ENCODE assay signal across 9 mouse cellular contexts in the genomic region with DNA sequence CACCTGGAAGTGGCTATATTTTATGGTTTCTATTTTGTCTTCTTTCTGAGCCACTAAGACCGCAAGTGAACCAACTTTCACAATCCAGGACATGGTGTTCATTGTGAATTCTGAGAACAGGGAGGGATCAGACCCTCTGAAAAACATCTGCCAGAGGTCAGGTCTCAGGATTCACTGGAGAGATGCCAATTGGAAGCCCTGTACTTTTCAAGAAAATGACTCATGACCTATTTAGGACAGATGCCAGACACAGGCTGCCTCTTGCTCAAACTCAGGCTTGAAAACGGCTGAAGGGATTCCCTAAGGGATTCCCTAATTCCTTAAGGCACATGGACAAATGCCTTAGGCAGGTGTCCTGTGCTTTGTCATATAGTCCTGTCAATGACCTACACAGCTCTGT.
DNase-seq lines count a peak whose midpoint lies in the region; ATAC-seq lines count a peak whose summit lies in the region.
"Had no signal": no experiment of that assay in that cellular context is flagged by ENCODE, and none has a peak within 500 bp of the region (broad histone marks: within the 10 kb centered on the region; RNA-seq: fewer than 3 reads in every experiment).

No protein-coding gene starts in this region.

- H3K9me3 ChIP-seq in kidney, embryonic 16.5 days (ENCODE audit: low read length): no peaks in the 10 kb centered on the region
- no peaks in the 10 kb centered on the region for H3K9me3 ChIP-seq in midbrain, embryonic 14.5 days (ENCODE audit: control insufficient read depth, low read length)
- H3K9me3 ChIP-seq: limb, embryonic 15.5 days had no signal

- intact Hi-C loops in left cerebral cortex, postnatal 4 days (cut with DNase I): no loop called here

- no peak for ATAC-seq in kidney, embryonic 16.5 days (ENCODE audit: low FRiP score, low TSS enrichment)
- no peak for ATAC-seq in midbrain, embryonic 14.5 days (ENCODE audit: low FRiP score, low TSS enrichment)

- H3K27me3 ChIP-seq in kidney, embryonic 16.5 days (ENCODE audit: insufficient read depth, low read length): no peaks in the 10 kb centered on the region
- H3K27me3 ChIP-seq in midbrain, embryonic 14.5 days (ENCODE audit: control insufficient read depth, insufficient read depth, low read length): no peaks in the 10 kb centered on the region
- H3K27me3 ChIP-seq: limb, embryonic 15.5 days had no signal

- WGBS in kidney, embryonic 16.5 days: 63% methylated on average over 2 of the region's 2 CpGs
- 65% methylated on average over 2 of the region's 2 CpGs for WGBS in midbrain, embryonic 14.5 days

- H3K4me3 ChIP-seq in kidney, embryonic 16.5 days (ENCODE audit: low read length): no peak overlapping the region
- H3K4me3 ChIP-seq in midbrain, embryonic 14.5 days (replicated peaks; ENCODE audit: low read depth, low read length): no peak overlapping the region
- H3K4me3 ChIP-seq: limb, embryonic 15.5 days had no signal

- H3K27ac ChIP-seq in kidney, embryonic 16.5 days (ENCODE audit: low read length): no peak overlapping the region
- no peak overlapping the region for H3K27ac ChIP-seq in midbrain, embryonic 14.5 days (replicated peaks; ENCODE audit: low read depth, low read length)
- H3K27ac ChIP-seq: limb, embryonic 15.5 days had no signal

- no peaks in the 10 kb centered on the region for H3K4me1 ChIP-seq in kidney, embryonic 16.5 days (ENCODE audit: insufficient read depth, low read length)
- H3K4me1 ChIP-seq in midbrain, embryonic 14.5 days (ENCODE audit: control insufficient read depth, insufficient read depth, low read length): no peaks in the 10 kb centered on the region
- H3K4me1 ChIP-seq: limb, embryonic 15.5 days had no signal

- DNase-seq in kidney, adult 11 months: peak; percentile 76
- peak; percentile 98 for DNase-seq in adipocyte (ENCODE audit: low spot score)
- DNase-seq in heart, adult 8-10 months (ENCODE audit: low spot score): peak; percentile 93
- DNase-seq in lung, postnatal 25 days (ENCODE audit: low spot score): peak; percentile 78
- no peak for DNase-seq in left cerebral cortex, postnatal 4 days
- no peak for DNase-seq in layer of hippocampus, adult 11-12 months (ENCODE audit: low spot score)
- no peak for DNase-seq in midbrain, embryonic 14.5 days

- H3K36me3 ChIP-seq in kidney, embryonic 16.5 days (ENCODE audit: insufficient read depth, low read length): no peaks in the 10 kb centered on the region
- H3K36me3 ChIP-seq in midbrain, embryonic 14.5 days (ENCODE audit: control insufficient read depth, insufficient read depth, low read length): no peaks in the 10 kb centered on the region
- H3K36me3 ChIP-seq: limb, embryonic 15.5 days had no signal

- no peak overlapping the region for H3K9ac ChIP-seq in kidney, embryonic 16.5 days (replicated peaks; ENCODE audit: low read length)
- no peak overlapping the region for H3K9ac ChIP-seq in midbrain, embryonic 14.5 days (replicated peaks; ENCODE audit: low read length)
- H3K9ac ChIP-seq: limb, embryonic 15.5 days had no signal

- H3K4me2 ChIP-seq in kidney, embryonic 16.5 days (replicated peaks; ENCODE audit: low read depth, low read length): no peak overlapping the region
- no peak overlapping the region for H3K4me2 ChIP-seq in midbrain, embryonic 14.5 days (ENCODE audit: low read length)
- H3K4me2 ChIP-seq: limb, embryonic 15.5 days had no signal

Comparison
In these comparisons a context has a peak if more than half of its experiments do, and no peak if none do; other contexts are left out.
1. DNase-seq: peak in kidney, adult 11 months (single experiment), adipocyte (single experiment), heart, adult 8-10 months (single experiment) and lung, postnatal 25 days (single experiment); none in left cerebral cortex, postnatal 4 days (single experiment), layer of hippocampus, adult 11-12 months (single experiment) and midbrain, embryonic 14.5 days (single experiment).